Mouse (Mus musculus): Measurements from ENCODE around the gene Sgpp2.

Gene Sgpp2

GRCm38 (mm10) chr1:78428851-78429250, 118.7 kb downstream of the Sgpp2 start:
- POLR2A ChIA-PET: interaction anchor here in 1 of 4 experiments (1.3 kb wide), 1 partner anchor 15 kb away, joined by 3 read pairs; no protein-coding TSS in a partner anchor
- CTCF ChIA-PET: no interaction called here

DNA sequence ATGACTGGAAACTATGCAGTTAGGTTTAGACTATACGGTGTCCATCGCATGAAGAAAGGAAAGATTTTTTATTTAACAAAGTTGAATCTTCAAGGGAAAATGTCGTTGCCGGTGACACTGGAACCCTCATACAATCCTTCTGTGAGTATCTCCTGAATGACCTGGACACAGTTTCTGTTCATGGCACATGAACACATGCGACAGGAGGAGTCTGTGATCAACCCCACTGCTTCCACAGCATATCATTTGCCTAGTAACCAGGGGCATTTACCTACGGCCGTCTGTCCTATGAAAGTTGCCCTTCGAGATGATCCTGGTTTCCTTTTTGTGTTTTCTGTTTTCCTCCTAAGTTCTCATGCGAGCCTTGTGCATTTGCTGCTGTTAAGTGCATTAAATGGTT, 123.3 kb downstream of the Sgpp2 start:
- ChIA-PET POLR2A (interaction anchor here in 1 of 4 experiments (2.2 kb wide), 1 partner anchor 21 kb away, joined by 7 read pairs; no protein-coding TSS in a partner anchor), CTCF (no interaction called here)

DNA sequence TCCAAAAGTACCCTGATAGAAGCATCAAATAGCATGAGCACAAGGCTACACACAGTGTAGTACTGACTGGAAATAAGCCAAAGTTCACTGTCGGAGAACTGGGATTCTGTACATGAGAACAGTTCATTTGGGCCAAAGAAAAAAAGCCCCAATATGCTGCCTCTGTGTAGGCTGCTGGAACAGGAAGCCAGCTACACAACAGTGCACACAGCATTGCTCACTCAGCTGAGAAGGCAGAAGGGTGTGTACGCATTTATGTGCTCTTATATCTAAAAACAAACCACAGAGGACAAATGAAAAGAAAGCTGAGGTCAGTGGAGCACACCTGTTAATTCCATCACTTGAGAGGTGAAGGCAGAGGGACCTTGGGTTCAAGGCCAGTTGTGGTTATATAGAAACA, 125.8 kb downstream of the Sgpp2 start:
- ChIA-PET CTCF (no interaction called here), POLR2A (interaction anchor here in 1 of 4 experiments (1.4 kb wide), 1 partner anchor 14 kb away, joined by 3 read pairs; no protein-coding TSS in a partner anchor)

DNA sequence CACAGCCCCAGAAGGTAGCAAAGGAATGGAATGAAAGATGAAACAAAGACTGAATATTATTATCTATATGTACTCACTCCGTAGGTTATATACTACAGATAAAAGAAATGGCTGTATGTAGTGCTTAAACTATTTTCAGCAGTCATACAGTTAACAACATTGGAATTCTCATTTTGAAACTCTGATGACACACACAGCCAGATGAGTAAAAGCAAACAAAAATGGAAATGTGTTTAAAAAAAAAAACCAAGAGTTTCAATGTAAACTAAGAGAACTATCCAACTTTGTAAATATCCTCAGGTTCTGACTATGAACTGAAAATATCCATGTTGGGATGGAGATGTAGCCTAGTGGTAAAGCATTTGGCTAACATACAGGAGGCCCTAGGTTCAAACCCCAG, 126.3 kb downstream of the Sgpp2 start:
- ChIA-PET CTCF (no interaction called here), POLR2A (interaction anchor here in 1 of 4 experiments (1.2 to 1.4 kb wide), 2 partner anchors 10 to 13 kb away, joined by 3 read pairs; no protein-coding TSS in a partner anchor)

- POLR2A ChIA-PET: interaction anchor here in 1 of 4 experiments (1.2 to 2.0 kb wide), 2 partner anchors 9 kb away, joined by 3 to 6 read pairs; no protein-coding TSS in a partner anchor
- CTCF ChIA-PET: interaction anchor here in 1 of 4 experiments (0.6 kb wide), 1 partner anchor 18 kb away, joined by 3 read pairs; no protein-coding TSS in a partner anchor
Measured at GRCm38 (mm10) chr1:78437150-78437549, 127.0 kb downstream of the Sgpp2 start.

- CTCF ChIA-PET: interaction anchor here in 2 of 4 experiments (0.5 to 0.9 kb wide), 2 partner anchors 10 to 29 kb away, joined by 3 read pairs; no protein-coding TSS in a partner anchor
- POLR2A ChIA-PET: interaction anchor here in 1 of 4 experiments (0.9 to 2.4 kb wide), 3 partner anchors 9 to 15 kb away, joined by 3 to 8 read pairs (median 4); no protein-coding TSS in a partner anchor
Measured at GRCm38 (mm10) chr1:78440716-78441115, 130.6 kb downstream of the Sgpp2 start.

GRCm38 (mm10) chr1:78443056-78443455, 132.9 kb downstream of the Sgpp2 start:
- ChIA-PET CTCF (no interaction called here), POLR2A (interaction anchor here in 1 of 4 experiments (0.7 to 2.3 kb wide), 4 partner anchors 11 to 21 kb away, joined by 3 to 11 read pairs (median 3); no protein-coding TSS in a partner anchor)

DNA sequence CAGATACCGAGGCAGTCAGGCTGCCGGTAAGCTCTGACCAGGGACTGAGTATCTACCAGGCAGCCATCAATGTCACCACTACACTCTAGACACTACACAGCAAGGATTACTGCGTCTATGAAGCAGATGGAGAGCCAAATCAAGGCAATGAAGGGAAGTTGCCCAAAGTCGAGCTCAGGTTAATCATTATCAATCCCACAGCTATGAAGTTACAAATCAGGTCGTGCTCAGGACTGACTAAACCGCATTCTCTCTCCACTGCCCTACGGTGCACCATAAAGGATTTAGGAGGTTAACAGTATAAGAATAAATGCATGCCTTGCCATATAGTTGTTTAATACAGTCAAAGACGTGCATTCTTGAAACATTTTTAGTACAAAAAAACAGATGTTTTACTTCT, 136.1 kb downstream of the Sgpp2 start:
- ChIA-PET CTCF (no interaction called here), POLR2A (interaction anchor here in 1 of 4 experiments (1.0 to 2.1 kb wide), 3 partner anchors 9 to 24 kb away, joined by 3 to 5 read pairs (median 3); no protein-coding TSS in a partner anchor)

DNA sequence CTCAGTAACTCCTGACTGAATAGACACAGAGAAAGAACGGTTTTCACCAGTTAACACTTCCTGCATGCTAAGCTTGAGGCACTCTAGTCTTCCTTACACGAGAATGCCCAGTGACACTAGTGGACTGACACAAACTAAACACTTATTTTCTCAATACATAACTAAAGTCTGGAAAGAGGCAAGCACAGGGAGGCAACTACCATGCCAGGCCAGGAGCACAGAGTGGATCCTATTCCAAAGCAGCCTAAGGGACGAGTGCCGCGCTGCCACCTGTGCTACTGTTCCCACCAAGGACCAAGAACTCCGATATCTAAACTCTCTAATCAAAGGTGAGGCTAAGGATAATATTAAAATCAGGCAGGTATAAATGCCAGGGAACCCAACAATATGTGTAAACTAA, 136.6 kb downstream of the Sgpp2 start:
- ChIA-PET CTCF (no interaction called here), POLR2A (interaction anchor here in 1 of 4 experiments (1.0 to 2.1 kb wide), 4 partner anchors 10 to 24 kb away, joined by 3 to 5 read pairs (median 4); no protein-coding TSS in a partner anchor)

DNA sequence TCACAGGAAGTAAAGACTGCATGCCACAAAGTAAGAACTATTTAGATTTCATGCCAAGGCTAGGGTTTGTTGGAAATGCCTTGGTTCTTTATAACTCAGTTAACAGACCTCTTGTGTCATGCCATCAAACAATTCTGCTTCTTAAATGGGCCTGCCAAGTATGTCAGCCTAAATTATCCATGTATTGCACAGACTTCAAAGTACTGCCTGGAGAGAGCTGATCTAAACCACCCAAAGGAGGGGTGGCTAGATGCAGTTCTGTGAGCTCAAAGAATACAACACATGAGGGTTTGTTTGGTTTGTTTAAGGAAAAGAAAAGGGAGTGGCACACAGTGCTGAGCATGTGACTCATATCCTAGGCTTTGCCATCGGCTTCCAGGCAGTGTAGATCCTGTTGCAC, 137.9 kb downstream of the Sgpp2 start:
- POLR2A ChIA-PET: interaction anchor here in 1 of 4 experiments (1.3 to 2.1 kb wide), 3 partner anchors 10 to 25 kb away, joined by 4 to 7 read pairs (median 5); no protein-coding TSS in a partner anchor
- CTCF ChIA-PET: no interaction called here

GRCm38 (mm10) chr1:78451070-78451854, 141.1 kb downstream of the Sgpp2 start:
- POLR2A ChIA-PET: interaction anchor here in 2 of 4 experiments (0.7 to 2.5 kb wide), 7 partner anchors 7 to 31 kb away, joined by 3 to 8 read pairs (median 3); no protein-coding TSS in a partner anchor
- CTCF ChIA-PET: interaction anchor here in 1 of 4 experiments (0.7 kb wide), 1 partner anchor 10 kb away, joined by 3 read pairs; no protein-coding TSS in a partner anchor

GRCm38 (mm10) chr1:78452544-78452943, 142.4 kb downstream of the Sgpp2 start:
- ChIA-PET CTCF (no interaction called here), POLR2A (interaction anchor here in 1 of 4 experiments (1.2 kb wide), 1 partner anchor 8 kb away, joined by 3 read pairs; no protein-coding TSS in a partner anchor)

DNA sequence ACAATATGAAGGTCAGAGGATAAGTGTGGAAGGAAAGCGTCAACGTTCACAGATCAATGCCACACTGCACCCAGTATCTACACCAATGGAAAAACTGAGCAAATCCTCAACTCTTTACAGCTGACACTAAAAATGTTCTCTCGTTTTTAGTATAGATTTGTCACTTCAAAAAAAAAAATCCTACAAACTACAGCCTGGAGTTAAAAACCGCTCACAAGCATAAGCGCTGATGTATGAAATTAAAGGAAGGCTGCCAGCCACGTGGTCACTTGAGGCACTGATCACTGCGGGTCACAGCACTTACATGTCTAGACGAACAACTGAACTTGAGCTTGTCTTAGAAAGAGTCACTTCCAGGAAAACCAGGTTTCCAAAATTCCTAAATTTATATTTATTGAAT, 143.7 kb downstream of the Sgpp2 start:
- POLR2A ChIA-PET: interaction anchor here in 2 of 4 experiments (1.0 to 2.7 kb wide), 8 partner anchors 9 to 34 kb away, joined by 3 to 9 read pairs (median 6); partner anchors contain the start of gene Farsb (in 1 of the 2)
- CTCF ChIA-PET: interaction anchor here in 2 of 4 experiments (1.3 to 1.4 kb wide), 2 partner anchors 9 to 238 kb away, joined by 4 read pairs; no protein-coding TSS in a partner anchor

GRCm38 (mm10) chr1:78454659-78455058, 144.5 kb downstream of the Sgpp2 start:
- CTCF ChIA-PET: interaction anchor here in 3 of 4 experiments (0.6 to 1.4 kb wide), 10 partner anchors 8 to 476 kb away, joined by 3 to 4 read pairs (median 3); no protein-coding TSS in a partner anchor
- POLR2A ChIA-PET: interaction anchor here in 2 of 4 experiments (1.0 to 2.7 kb wide), 7 partner anchors 8 to 33 kb away, joined by 3 to 9 read pairs (median 6); partner anchors contain the start of gene Farsb (in 1 of the 2)

Data from embryonic stem cell, embryonic (primary cell).